Comparison of ENCODE assay signal across 8 mouse cellular contexts in genomic region chr17:56255863-56256238, GRCm38 (mm10). TPM values are rescaled to one million over a fixed set of nuclear protein-coding genes. Genes with fewer than 3 reads are reported as not detected.
DNase-seq lines count a peak whose midpoint lies in the region; ATAC-seq lines count a peak whose summit lies in the region.

No protein-coding gene starts in this region.

- H3K4me1 ChIP-seq in brown adipose tissue, adult 24 weeks (ENCODE audit: control insufficient read depth, insufficient read depth, insufficient read length, low read length), result peaks cover 13% of the 10 kb centered on the region; the same call in 1 of the 2 replicates
- H3K4me1 ChIP-seq in heart, embryonic 13.5 days, result peaks cover 47% of the 10 kb centered on the region
- H3K4me1 ChIP-seq in liver, embryonic 12.5 days, result peaks cover 44% of the 10 kb centered on the region
- H3K4me1 ChIP-seq in stomach, embryonic 15.5 days, result peaks cover 35% of the 10 kb centered on the region

- DNase-seq in CD4-positive, CD25-positive, alpha-beta regulatory T cell, adult 2 months (ENCODE audit: low read depth, low spot score), result peak; percentile 99
- peak; percentile 87 for DNase-seq in fat pad, adult 2 months (ENCODE audit: extremely low read depth, low read depth, low spot score)
- DNase-seq in kidney, postnatal 10 days, result peak; percentile 100
- peak; percentile 97 to 98 for DNase-seq in natural killer cell, adult 2 months (ENCODE audit: low spot score in 2 of 2)

- H3K9ac ChIP-seq in heart, embryonic 13.5 days, result peak overlapping the region; percentile 76
- H3K9ac ChIP-seq in liver, embryonic 12.5 days, result peak overlapping the region; percentile 68
- H3K9ac ChIP-seq in stomach, embryonic 15.5 days, result no peak overlapping the region; the same call in 1 of the 2 replicates

- ATAC-seq in heart, embryonic 13.5 days (ENCODE audit: extremely low read depth, insufficient number of reproducible peaks, low FRiP score, low TSS enrichment), result peak; percentile 77
- peak; percentile 86 for ATAC-seq in liver, embryonic 12.5 days
- ATAC-seq in stomach, embryonic 15.5 days (ENCODE audit: insufficient read depth, low FRiP score, low read depth), result peak; percentile 93

- H3K27me3 ChIP-seq in heart, embryonic 13.5 days (replicated peaks), result no peaks in the 10 kb centered on the region; the same call in 1 of the 2 replicates
- H3K27me3 ChIP-seq in liver, embryonic 12.5 days (replicated peaks), result no peaks in the 10 kb centered on the region
- H3K27me3 ChIP-seq in stomach, embryonic 15.5 days (replicated peaks), result no peaks in the 10 kb centered on the region

- peak overlapping the region; percentile 85 for H3K4me2 ChIP-seq in heart, embryonic 13.5 days
- H3K4me2 ChIP-seq in liver, embryonic 12.5 days, result peak overlapping the region; percentile 99
- H3K4me2 ChIP-seq in stomach, embryonic 15.5 days, result peak overlapping the region; percentile 75

- H3K4me3 ChIP-seq in brown adipose tissue, adult 24 weeks (ENCODE audit: insufficient read depth, low read depth, low read length), result peak overlapping the region; percentile 70
- peak overlapping the region; percentile 73 for H3K4me3 ChIP-seq in heart, embryonic 13.5 days
- peak overlapping the region; percentile 85 for H3K4me3 ChIP-seq in liver, embryonic 12.5 days
- peak overlapping the region; percentile 67 for H3K4me3 ChIP-seq in stomach, embryonic 15.5 days (replicated peaks)

- WGBS in heart, embryonic 13.5 days, result under 1% methylated on average over 32 of the region's 32 CpGs
- under 1% methylated on average over 32 of the region's 32 CpGs for WGBS in liver, embryonic 12.5 days (ENCODE audit: insufficient replicate concordance)
- WGBS in stomach, embryonic 15.5 days, result under 1% methylated on average over 32 of the region's 32 CpGs

- peaks cover 30% of the 10 kb centered on the region for H3K36me3 ChIP-seq in heart, embryonic 13.5 days
- H3K36me3 ChIP-seq in liver, embryonic 12.5 days, result peaks cover 33% of the 10 kb centered on the region
- peaks cover 17% of the 10 kb centered on the region for H3K36me3 ChIP-seq in stomach, embryonic 15.5 days

- no peaks in the 10 kb centered on the region for H3K9me3 ChIP-seq in heart, embryonic 13.5 days
- no peaks in the 10 kb centered on the region for H3K9me3 ChIP-seq in liver, embryonic 12.5 days (replicated peaks)
- H3K9me3 ChIP-seq in stomach, embryonic 15.5 days, result no peaks in the 10 kb centered on the region

- peak overlapping the region; percentile 95 for H3K27ac ChIP-seq in brown adipose tissue, adult 24 weeks (replicated peaks; ENCODE audit: low read depth, low read length)
- peak overlapping the region; percentile 94 for H3K27ac ChIP-seq in heart, embryonic 13.5 days (replicated peaks)
- peak overlapping the region; percentile 95 for H3K27ac ChIP-seq in liver, embryonic 12.5 days
- H3K27ac ChIP-seq in stomach, embryonic 15.5 days, result peak overlapping the region; percentile 93

RNA-seq across cellular contexts. Expression of gene Fem1a, which starts 0.8 kb away (rescaled TPM):
- 16.3 and 18.4 TPM in 2 replicates for polyA plus RNA-seq in brown adipose tissue, adult 24 weeks (2012; ENCODE audit: insufficient read depth, insufficient read length, missing spikeins)
- 17.2 and 18.5 TPM in 2 replicates for polyA plus RNA-seq in heart, embryonic 13.5 days (2015; fragmentation: Nextera tagmentation; extraction: Ambion mirVana)
- polyA plus RNA-seq in liver, embryonic 12.5 days (2016; fragmentation: Nextera tagmentation; extraction: Ambion mirVana), result 10.2 and 10.7 TPM in 2 replicates
- polyA plus RNA-seq in stomach, embryonic 15.5 days (2015; fragmentation: Nextera tagmentation; extraction: Ambion mirVana), result 12.7 and 13.0 TPM in 2 replicates

RNA-seq across cellular contexts. Expression of gene Ticam1, which starts 20.7 kb away (rescaled TPM):
- polyA plus RNA-seq in brown adipose tissue, adult 24 weeks (2012; ENCODE audit: insufficient read depth, insufficient read length, missing spikeins), result 9.2 and 10.5 TPM in 2 replicates
- 7.7 and 8.4 TPM in 2 replicates for polyA plus RNA-seq in heart, embryonic 13.5 days (2015; fragmentation: Nextera tagmentation; extraction: Ambion mirVana)
- 3.8 and 4.1 TPM in 2 replicates for polyA plus RNA-seq in liver, embryonic 12.5 days (2016; fragmentation: Nextera tagmentation; extraction: Ambion mirVana)
- 6.6 and 7.8 TPM in 2 replicates for polyA plus RNA-seq in stomach, embryonic 15.5 days (2015; fragmentation: Nextera tagmentation; extraction: Ambion mirVana)

RNA-seq across cellular contexts. Expression of gene Plin3, which starts 36.8 kb away (rescaled TPM):
- 62.9 and 78.2 TPM in 2 replicates for polyA plus RNA-seq in brown adipose tissue, adult 24 weeks (2012; ENCODE audit: insufficient read depth, insufficient read length, missing spikeins)
- polyA plus RNA-seq in heart, embryonic 13.5 days (2015; fragmentation: Nextera tagmentation; extraction: Ambion mirVana), result 67.1 and 71.8 TPM in 2 replicates
- 28.3 and 30.2 TPM in 2 replicates for polyA plus RNA-seq in liver, embryonic 12.5 days (2016; fragmentation: Nextera tagmentation; extraction: Ambion mirVana)
- 90.7 and 93.1 TPM in 2 replicates for polyA plus RNA-seq in stomach, embryonic 15.5 days (2015; fragmentation: Nextera tagmentation; extraction: Ambion mirVana)

RNA-seq across cellular contexts. Expression of gene Dpp9, which starts 37.1 kb away (rescaled TPM):
- 7.7 and 9.2 TPM in 2 replicates for polyA plus RNA-seq in brown adipose tissue, adult 24 weeks (2012; ENCODE audit: insufficient read depth, insufficient read length, missing spikeins)
- 21.8 and 22.4 TPM in 2 replicates for polyA plus RNA-seq in heart, embryonic 13.5 days (2015; fragmentation: Nextera tagmentation; extraction: Ambion mirVana)
- polyA plus RNA-seq in liver, embryonic 12.5 days (2016; fragmentation: Nextera tagmentation; extraction: Ambion mirVana), result 27.1 and 28.5 TPM in 2 replicates
- 33.2 and 37.5 TPM in 2 replicates for polyA plus RNA-seq in stomach, embryonic 15.5 days (2015; fragmentation: Nextera tagmentation; extraction: Ambion mirVana)

RNA-seq across cellular contexts. Expression of gene Arrdc5, which starts 44.2 kb away (rescaled TPM):
- not detected in 2 replicates for polyA plus RNA-seq in brown adipose tissue, adult 24 weeks (2012; ENCODE audit: insufficient read depth, insufficient read length, missing spikeins)
- not detected in 2 replicates for polyA plus RNA-seq in heart, embryonic 13.5 days (2015; fragmentation: Nextera tagmentation; extraction: Ambion mirVana)
- not detected in 2 replicates for polyA plus RNA-seq in liver, embryonic 12.5 days (2016; fragmentation: Nextera tagmentation; extraction: Ambion mirVana)
- polyA plus RNA-seq in stomach, embryonic 15.5 days (2015; fragmentation: Nextera tagmentation; extraction: Ambion mirVana), result not detected in 2 replicates

Comparison
In these comparisons a context has a peak if more than half of its experiments do, and no peak if none do; other contexts are left out.
1. Peak in every context shown above with its lines: DNase-seq, ATAC-seq, H3K4me3 ChIP-seq and H3K27ac ChIP-seq.